Mouse (Mus musculus) urinary bladder, adult 18-20 months (tissue): ENCODE results near the gene Otud7a.
"Not testable (repeated sequence)": the region's sequence is repeated elsewhere in the genome, so short reads cannot be mapped to it uniquely, and the experiment has no call there.

Source experiments
- DNase-seq, 2 experiments: peaks; one replicate each; pipeline ENCODE4 v3.0.0; 2022; ENCODE audit warnings: low spot score in 2 of 2, mixed read lengths in 2 of 2

Gene Otud7a

DNA sequence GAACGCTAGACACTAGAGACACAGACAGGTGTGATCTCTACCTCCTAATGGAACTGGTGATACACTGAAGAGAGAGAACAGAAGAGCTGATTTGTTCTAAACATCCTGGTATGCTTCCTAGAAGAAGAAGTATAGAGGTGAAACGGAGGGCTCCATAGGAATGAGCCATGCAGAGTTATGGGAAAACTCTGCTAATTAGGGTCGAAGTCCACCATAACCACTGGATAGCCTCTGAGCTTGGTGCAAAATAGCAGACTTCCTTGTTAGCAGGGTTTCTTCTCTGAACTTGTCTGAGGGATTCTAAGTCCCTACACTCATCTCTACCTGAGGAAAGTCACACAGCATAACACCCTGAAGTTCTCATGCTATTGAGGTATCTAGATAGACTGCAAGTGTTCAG, 114.4 kb downstream of the Otud7a start:
- DNase-seq, result no peak

GRCm38 (mm10) chr7:63559679-63560078, 115.1 kb downstream of the Otud7a start:
- no peak for DNase-seq

GRCm38 (mm10) chr7:63583310-63583709, 138.8 kb downstream of the Otud7a start:
- no peak for DNase-seq

DNA sequence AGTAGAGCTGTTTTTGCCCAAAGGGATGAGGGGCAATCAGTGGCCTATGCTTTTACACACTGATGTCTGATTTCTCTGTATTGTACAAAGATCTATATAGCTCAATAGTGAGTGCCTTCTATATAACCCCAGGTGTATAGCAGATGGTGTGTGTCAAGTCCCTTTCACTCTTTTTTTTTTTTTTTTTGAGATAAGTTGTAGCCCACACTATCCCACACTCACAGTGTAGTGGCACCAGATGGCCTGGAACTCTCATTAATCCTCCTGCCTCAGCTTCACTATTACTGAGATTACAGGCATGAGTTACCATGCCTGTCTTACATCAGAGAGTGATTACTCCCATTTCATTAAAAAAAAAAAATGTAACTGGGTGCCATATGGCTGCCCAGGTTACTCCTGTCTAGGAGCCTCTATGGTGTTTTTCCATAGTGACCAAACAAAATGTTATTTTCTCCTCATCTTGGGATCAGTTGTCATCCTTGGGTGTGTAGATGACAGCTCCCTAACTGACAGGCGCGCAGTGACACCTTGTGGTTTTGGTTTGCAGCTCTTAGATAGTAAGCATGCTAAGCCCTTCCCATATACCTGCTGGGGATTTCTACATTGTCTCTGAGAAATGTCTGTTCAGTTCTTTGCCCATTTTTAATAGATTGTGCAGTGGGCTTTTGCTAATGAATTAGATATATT, 141.8 kb downstream of the Otud7a start:
- no peak for DNase-seq

DNA sequence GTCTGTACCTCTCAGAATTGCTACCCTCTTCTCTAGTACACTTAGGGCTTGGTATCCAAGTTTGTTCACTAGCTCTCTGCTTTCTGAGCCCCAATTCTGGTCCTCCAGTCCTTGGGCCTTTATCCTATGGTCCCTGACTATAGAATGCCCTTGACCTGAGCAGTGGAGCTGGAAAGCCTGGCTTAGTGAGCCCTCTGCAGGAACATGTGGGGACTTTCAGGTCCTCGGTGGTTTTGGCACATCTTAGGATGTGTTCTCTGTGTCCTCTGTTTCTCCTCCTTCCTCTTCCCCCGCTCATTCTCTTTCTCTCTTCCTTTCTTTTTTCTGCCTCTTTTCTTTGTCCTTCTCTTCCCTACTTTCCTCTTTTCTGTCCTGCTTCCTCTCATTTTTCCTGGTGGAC, 145.8 kb downstream of the Otud7a start:
- no peak for DNase-seq

- no peak for DNase-seq
Measured at GRCm38 (mm10) chr7:63591322-63591721, 146.8 kb downstream of the Otud7a start.

- no peak for DNase-seq
Measured at GRCm38 (mm10) chr7:63592061-63592460, 147.5 kb downstream of the Otud7a start.

DNA sequence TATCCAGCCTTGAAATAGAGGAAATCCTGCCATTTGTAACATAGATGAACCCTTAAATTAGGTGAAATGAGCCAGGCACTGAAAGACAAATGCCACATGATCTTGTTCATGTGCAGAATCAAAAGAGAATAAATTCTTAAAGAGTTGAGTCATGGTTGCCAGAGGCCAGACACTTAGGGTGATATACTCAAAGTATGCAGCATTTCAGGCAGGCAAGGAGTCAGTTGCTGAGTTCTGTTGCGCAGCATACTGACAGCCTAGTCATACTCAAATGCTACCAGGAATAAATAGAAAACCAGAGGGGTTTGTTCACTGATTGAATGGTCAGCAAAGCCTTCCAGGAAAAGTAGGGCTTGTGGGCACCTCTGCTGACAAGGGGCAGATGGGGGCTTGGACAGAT, 160.3 kb downstream of the Otud7a start:
- DNase-seq, result no peak

- no peak for DNase-seq
Measured at GRCm38 (mm10) chr7:63617018-63617417, 172.5 kb downstream of the Otud7a start.

DNA sequence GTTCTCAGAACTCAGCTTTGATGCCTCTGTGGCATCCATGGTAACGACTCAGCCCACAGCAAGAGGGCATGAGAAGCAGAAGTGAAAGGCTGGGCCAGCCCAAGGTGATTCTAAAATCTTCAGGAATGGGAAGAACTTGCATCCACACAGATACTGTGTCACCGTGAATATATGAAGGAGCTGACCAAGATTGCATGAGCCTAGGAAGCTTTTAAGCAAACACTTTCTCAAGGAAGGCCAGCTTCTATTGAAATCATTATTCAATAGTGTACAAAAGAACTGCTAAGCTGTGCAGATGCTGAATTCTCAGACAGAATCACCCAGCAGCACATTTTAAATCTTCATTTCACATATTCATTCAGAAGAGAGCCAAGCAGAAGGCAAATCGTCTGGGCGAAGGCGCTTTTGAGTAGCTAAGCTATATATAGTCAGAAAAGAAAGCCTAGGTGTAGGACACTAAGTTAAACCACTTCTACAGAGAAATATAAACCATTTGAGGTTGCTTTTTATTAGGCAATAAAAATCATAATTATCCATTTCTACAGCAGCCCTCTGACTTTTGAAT, 176.3 kb downstream of the Otud7a start:
- no peak for DNase-seq

- no peak for DNase-seq
Measured at GRCm38 (mm10) chr7:63637651-63638050, 193.1 kb downstream of the Otud7a start.

GRCm38 (mm10) chr7:63644002-63644401, 199.5 kb downstream of the Otud7a start:
- no peak for DNase-seq

DNA sequence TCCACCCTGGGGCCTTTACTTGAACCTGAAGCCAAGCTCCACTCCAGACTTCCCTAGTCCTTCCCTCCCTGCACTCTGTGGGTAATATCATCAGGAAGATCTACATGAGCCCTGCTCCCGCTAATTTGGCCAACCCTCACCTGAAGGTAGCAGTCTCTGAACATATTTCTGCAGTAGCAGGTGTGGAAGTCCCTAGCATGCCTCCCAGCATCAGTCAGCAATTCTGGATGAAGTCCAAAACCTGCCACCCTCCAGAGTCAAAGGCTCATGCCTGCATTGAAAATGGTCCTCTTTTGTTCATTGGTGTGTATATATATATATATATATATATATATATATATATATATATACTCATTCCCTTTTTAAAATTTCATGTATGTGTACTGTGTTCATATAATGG, 202.6 kb downstream of the Otud7a start:
- no peak for DNase-seq

DNA sequence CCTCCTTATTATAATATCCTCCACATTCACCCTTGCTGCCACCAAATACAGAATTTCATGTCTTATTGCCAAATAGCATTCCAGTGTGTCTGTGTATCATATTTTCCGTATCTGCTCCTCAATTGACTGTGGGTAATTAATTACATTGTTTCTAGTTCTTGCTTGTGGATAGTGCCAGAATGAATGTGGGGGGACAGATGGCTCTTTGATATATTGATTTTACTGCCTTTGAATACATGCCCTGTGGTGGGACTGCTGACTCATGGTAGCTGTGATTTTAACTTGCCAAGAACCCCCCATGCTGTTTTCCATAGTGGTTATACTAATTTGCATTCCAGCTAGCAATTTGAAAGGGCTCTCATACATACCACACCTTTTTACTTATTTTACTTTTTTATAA, 215.7 kb downstream of the Otud7a start:
- no peak for DNase-seq

DNA sequence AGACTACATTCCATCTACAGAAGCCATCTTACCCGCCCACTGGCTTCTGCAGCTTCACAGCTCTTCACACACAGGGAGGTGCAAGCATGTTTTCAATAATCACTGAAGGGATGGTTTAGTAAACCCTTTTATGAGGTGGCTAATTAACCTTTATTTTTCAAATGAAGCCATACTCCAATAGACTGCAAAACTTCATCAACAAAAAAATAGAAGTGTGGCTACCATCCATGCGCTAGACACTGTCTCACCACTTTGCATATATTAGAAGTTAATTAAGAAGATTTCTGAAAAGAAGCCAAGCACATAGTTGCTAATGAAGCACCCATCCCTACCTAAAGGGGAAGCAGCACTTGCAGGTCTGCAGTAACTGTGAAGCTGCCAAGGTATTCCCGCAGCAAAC, 218.2 kb downstream of the Otud7a start:
- no peak for DNase-seq

DNA sequence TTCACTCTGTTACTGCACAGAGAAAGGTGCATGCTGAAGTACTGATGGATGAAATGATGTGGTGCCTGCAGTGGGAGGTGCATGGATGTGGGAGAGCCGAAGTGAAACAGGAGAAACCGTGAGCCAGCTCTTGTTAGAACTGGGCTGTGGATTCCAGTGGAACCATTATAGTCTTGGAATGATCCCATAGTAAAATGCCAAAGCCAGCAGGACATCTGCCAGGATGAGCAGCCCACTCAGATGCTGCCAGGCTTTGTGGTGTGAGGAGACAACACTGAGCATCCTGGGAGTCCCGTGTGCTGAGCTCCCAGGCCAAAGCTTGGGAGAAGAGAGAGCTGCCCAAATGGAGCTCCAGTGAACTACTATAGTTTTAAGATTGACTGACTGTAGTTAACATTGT, 220.9 kb downstream of the Otud7a start:
- DNase-seq, result no peak

GRCm38 (mm10) chr7:63667986-63668741, 223.6 kb downstream of the Otud7a start:
- DNase-seq, result no peak

DNA sequence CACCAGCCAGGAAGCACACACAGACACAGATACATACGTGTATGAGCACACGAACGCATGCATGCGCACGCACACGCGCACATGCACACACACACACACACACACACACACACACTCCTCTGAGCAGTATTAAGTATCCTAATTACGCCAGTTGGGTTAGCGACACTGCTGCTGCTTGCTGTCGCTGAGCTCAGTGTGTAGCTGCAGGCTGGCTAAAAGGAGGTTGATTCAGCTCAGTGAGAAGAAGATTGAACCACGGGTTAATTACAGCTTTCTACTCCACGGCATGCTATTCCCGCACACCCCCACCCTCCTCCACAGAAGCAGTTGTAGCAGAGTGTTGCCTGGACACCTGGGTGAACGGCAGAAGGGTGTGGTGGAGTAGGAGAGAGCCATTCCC, 224.4 kb downstream of the Otud7a start:
- DNase-seq, result no peak

DNA sequence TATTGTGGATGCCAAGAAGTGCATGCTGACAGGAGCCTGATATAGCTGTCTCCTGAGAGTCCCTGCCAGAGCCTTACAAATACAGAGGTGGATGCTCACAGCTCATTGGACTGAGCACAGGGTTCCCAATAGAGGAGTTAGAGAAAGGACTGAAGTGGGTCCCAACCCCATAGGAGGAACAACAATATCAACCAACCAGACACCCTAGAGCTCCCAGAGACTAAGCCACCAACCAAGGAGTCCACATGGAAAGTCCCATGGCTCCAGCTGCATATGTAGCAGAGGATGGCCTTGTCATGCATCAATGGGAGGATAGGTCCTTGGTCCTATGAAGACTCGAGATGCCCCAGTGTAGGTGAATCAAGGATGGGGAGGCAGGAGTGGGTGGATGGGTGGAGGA, 226.4 kb downstream of the Otud7a start:
- not testable (repeated sequence) for DNase-seq

- peak in 1 of 2 experiments; percentile 5 for DNase-seq
Measured at GRCm38 (mm10) chr7:63671904-63672303, 227.4 kb downstream of the Otud7a start.

DNA sequence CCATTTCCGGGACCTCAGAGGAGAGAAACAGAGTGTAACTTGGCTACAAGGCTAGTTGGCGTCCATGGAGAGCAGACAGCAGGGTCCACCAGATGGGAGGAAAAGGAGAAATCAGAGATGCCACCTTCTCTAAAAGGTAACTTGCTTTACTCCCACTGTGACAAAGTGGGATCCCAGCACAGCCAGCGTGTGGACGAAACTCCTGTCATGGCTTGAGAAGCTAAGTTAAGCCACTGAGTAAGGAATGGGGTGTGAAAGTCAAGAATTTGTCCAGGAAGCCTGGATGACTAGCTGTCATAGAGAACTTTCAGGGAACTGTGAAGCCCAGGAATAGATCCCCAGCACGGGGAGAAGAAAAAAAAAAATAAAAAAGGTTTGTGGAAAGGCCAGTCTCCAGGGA, 232.1 kb downstream of the Otud7a start:
- DNase-seq, result no peak

DNA sequence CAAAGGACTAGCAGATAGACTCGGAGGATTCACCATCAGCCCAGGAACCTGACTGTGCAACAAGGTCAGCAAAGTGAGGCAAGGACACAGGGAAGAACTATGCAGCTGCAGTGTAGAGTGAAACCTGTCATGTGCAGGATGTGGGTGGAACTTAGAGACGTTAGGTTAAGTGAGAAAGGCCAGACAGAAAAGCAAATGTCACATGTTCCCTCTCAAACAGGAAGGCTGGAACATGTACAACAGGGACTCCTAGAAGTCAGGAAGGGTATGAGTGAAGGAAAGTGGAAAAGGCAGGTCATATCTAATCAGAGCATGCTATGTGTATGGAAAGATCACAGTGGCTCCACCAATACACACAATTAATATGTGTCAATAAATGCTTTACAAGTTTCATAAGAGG, 232.6 kb downstream of the Otud7a start:
- DNase-seq, result no peak

- DNase-seq, result no peak
Measured at GRCm38 (mm10) chr7:63687056-63687455, 242.5 kb downstream of the Otud7a start.
